Mouse (Mus musculus) heart, embryonic 13.5 days (tissue): ENCODE measurements around the gene Tulp4. TPM values are rescaled to one million over a fixed set of nuclear protein-coding genes. Genes with fewer than 3 reads are reported as not detected.
A peak's percentile ranks its signal among the peaks of the same experiment; 100 is the strongest.

ENCODE experiments used
- ATAC-seq: fragments of 200-750 bp; cut with Nextera tagmentation; 2 replicates; pipeline ENCODE4 v1.8.0; 2017; ENCODE audit warnings: moderate TSS enrichment; ENCODE audit not compliant: insufficient number of reproducible peaks, low FRiP score, low TSS enrichment; ENCODE audit errors: extremely low read depth
- H3K27ac ChIP-seq: fragments of 300-500 bp; sonication (generic); replicated peaks from 2 replicates; pipeline ENCODE4 v1.5.1; 2015; ENCODE audit warnings: moderate library complexity, mild to moderate bottlenecking, inconsistent platforms
- H3K27me3 ChIP-seq: fragments of 300-500 bp; sonication (generic); replicated peaks from 2 replicates; pipeline ENCODE4 v1.6.1; 2015; ENCODE audit warnings: mild to moderate bottlenecking, inconsistent platforms
- H3K36me3 ChIP-seq: fragments of 300-500 bp; sonication (generic); 2 replicates; pipeline ENCODE4 v1.6.1; 2015; ENCODE audit warnings: mild to moderate bottlenecking, inconsistent platforms
- H3K4me1 ChIP-seq: fragments of 300-500 bp; sonication (generic); 2 replicates; pipeline ENCODE4 v1.6.1; 2015; ENCODE audit warnings: inconsistent platforms
- H3K4me2 ChIP-seq: fragments of 300-500 bp; sonication (generic); 2 replicates; pipeline ENCODE4 v1.6.1; 2015; ENCODE audit warnings: inconsistent platforms, mild to moderate bottlenecking, moderate library complexity
- H3K4me3 ChIP-seq: fragments of 300-500 bp; sonication (generic); 2 replicates; pipeline ENCODE4 v1.5.1; 2015; ENCODE audit warnings: moderate library complexity, mild to moderate bottlenecking, inconsistent platforms
- H3K9ac ChIP-seq: fragments of 300-500 bp; sonication (generic); 2 replicates; pipeline ENCODE4 v1.6.1; 2015; ENCODE audit warnings: inconsistent platforms, mild to moderate bottlenecking, moderate library complexity
- H3K9me3 ChIP-seq: fragments of 300-500 bp; sonication (generic); 2 replicates; pipeline ENCODE4 v1.6.1; 2016; ENCODE audit warnings: inconsistent platforms
- WGBS: fragments of 180-500 bp; shearing (Covaris S2); methylation state at CpG from one replicate; pipeline ENCODE4 v1.1.7; 2015; ENCODE audit warnings: mixed read lengths; 5-methylcytosine and 5-hydroxymethylcytosine counted together
- polyA plus RNA-seq: library from polyadenylated mRNA; unstranded; fragments of >200 nt; fragmentation: Nextera tagmentation; extraction: Ambion mirVana; gene quantifications from 2 replicates; pipeline ENCODE4 v1.2.1, GENCODE M21; 2015

Tulp4 gene
- polyA plus RNA-seq, 1 experiment from 2014 or later: 60.6 TPM

- peaks cover 38% of the 10 kb centered on the region for H3K4me1 ChIP-seq
- WGBS: 83% methylated on average over 5 of the region's 5 CpGs
- H3K9me3 ChIP-seq: no peaks in the 10 kb centered on the region
- H3K36me3 ChIP-seq: peaks cover 50% of the 10 kb centered on the region
- H3K27ac ChIP-seq: no peak overlapping the region
- no peak for ATAC-seq
- no peak overlapping the region for H3K9ac ChIP-seq
- no peak overlapping the region for H3K4me3 ChIP-seq
- H3K4me2 ChIP-seq: no peak overlapping the region
- H3K27me3 ChIP-seq: no peaks in the 10 kb centered on the region
These were observed 83.0 kb downstream of the Tulp4 start for GRCm38 (mm10) chr17:6189207-6189606.

GRCm38 (mm10) chr17:6192275-6192674 is 86.0 kb downstream of the Tulp4 start:
- 69% methylated on average over 6 of the region's 6 CpGs for WGBS

GRCm38 (mm10) chr17:6195390-6195789 is 89.2 kb downstream of the Tulp4 start:
- H3K4me2 ChIP-seq: no peak overlapping the region
- no peaks in the 10 kb centered on the region for H3K27me3 ChIP-seq
- no peak overlapping the region for H3K4me3 ChIP-seq
- no peak overlapping the region for H3K27ac ChIP-seq
- H3K36me3 ChIP-seq: peaks cover 37% of the 10 kb centered on the region
- peaks cover 20% of the 10 kb centered on the region for H3K4me1 ChIP-seq
- H3K9me3 ChIP-seq: no peaks in the 10 kb centered on the region
- H3K9ac ChIP-seq: no peak overlapping the region
- no peak for ATAC-seq
- WGBS: 87% methylated on average over 1 of the region's 1 CpGs

More at GRCm38 (mm10) chr17:6192275-6192674, 86.0 kb downstream of the Tulp4 start:
- H3K4me3 ChIP-seq: no peak overlapping the region
- no peaks in the 10 kb centered on the region for H3K27me3 ChIP-seq
- peaks cover 34% of the 10 kb centered on the region for H3K36me3 ChIP-seq
- no peak overlapping the region for H3K4me2 ChIP-seq
- H3K9ac ChIP-seq: no peak overlapping the region
- no peak for ATAC-seq
- no peak overlapping the region for H3K27ac ChIP-seq
- no peaks in the 10 kb centered on the region for H3K9me3 ChIP-seq
- H3K4me1 ChIP-seq: peaks cover 26% of the 10 kb centered on the region

DNA sequence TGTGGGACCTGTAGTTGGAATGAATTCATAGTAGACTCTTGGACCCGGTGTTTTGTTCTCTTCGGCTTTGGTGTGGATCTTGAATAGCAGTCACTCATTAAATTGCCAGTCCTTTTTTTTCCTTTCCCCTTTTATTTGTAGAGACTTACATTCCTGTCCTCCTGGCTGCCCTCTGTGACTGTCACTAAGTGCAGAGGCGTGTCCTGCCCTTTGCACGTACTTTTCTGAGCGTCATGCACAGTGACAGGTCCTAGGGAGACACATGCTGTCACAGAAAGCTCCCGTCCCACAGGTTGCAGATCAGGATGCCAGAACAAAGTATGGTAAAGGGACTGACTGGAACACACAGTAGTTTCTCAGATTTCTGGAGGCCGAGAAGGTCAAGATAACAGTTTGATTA is 91.3 kb downstream of the Tulp4 start:
- WGBS: 52% methylated on average over 7 of the region's 7 CpGs
- H3K36me3 ChIP-seq: peaks cover 46% of the 10 kb centered on the region
- H3K9ac ChIP-seq: no peak overlapping the region
- H3K9me3 ChIP-seq: no peaks in the 10 kb centered on the region
- peaks cover 6% of the 10 kb centered on the region for H3K4me1 ChIP-seq
- no peak overlapping the region for H3K4me3 ChIP-seq
- no peak for ATAC-seq
- no peak overlapping the region for H3K4me2 ChIP-seq
- no peak overlapping the region for H3K27ac ChIP-seq
- H3K27me3 ChIP-seq: no peaks in the 10 kb centered on the region

DNA sequence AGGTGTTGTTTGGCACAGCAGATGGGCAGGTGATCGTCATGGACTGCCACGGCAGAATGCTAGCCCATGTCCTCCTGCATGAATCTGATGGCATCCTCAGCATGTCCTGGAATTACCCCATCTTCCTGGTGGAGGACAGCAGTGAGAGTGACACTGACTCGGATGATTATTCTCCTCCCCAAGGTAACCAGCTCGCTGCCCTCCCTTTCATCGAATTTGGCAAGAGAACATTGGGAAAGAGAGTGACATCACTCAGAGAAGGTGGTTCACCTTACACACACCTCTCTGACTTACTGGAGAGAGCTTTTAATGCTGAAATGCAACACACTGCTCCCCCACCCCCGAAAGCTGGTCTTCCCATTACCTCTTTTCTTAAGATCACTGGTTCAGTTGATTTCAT is 92.4 kb downstream of the Tulp4 start:
- no peaks in the 10 kb centered on the region for H3K9me3 ChIP-seq
- peaks cover 18% of the 10 kb centered on the region for H3K4me1 ChIP-seq
- WGBS: 84% methylated on average over 6 of the region's 6 CpGs
- H3K4me3 ChIP-seq: no peak overlapping the region
- H3K9ac ChIP-seq: no peak overlapping the region
- no peak for ATAC-seq
- H3K4me2 ChIP-seq: no peak overlapping the region
- peaks cover 50% of the 10 kb centered on the region for H3K36me3 ChIP-seq
- no peak overlapping the region for H3K27ac ChIP-seq
- no peaks in the 10 kb centered on the region for H3K27me3 ChIP-seq

GRCm38 (mm10) chr17:6199166-6199565 is 92.9 kb downstream of the Tulp4 start:
- no peak overlapping the region for H3K4me2 ChIP-seq
- H3K4me1 ChIP-seq: peaks cover 21% of the 10 kb centered on the region
- no peaks in the 10 kb centered on the region for H3K9me3 ChIP-seq
- H3K27ac ChIP-seq: no peak overlapping the region
- H3K36me3 ChIP-seq: peaks cover 46% of the 10 kb centered on the region
- no peak overlapping the region for H3K4me3 ChIP-seq
- no peak for ATAC-seq
- 63% methylated on average over 4 of the region's 4 CpGs for WGBS
- no peaks in the 10 kb centered on the region for H3K27me3 ChIP-seq
- no peak overlapping the region for H3K9ac ChIP-seq

GRCm38 (mm10) chr17:6201522-6202250 is 95.4 kb downstream of the Tulp4 start:
- no peaks in the 10 kb centered on the region for H3K27me3 ChIP-seq
- no peak overlapping the region for H3K4me2 ChIP-seq
- peaks cover 62% of the 10 kb centered on the region for H3K36me3 ChIP-seq
- WGBS: 85% methylated on average over 14 of the region's 14 CpGs
- H3K9ac ChIP-seq: no peak overlapping the region
- H3K4me1 ChIP-seq: peaks cover 26% of the 10 kb centered on the region
- H3K4me3 ChIP-seq: no peak overlapping the region
- no peaks in the 10 kb centered on the region for H3K9me3 ChIP-seq
- no peak for ATAC-seq
- no peak overlapping the region for H3K27ac ChIP-seq

DNA sequence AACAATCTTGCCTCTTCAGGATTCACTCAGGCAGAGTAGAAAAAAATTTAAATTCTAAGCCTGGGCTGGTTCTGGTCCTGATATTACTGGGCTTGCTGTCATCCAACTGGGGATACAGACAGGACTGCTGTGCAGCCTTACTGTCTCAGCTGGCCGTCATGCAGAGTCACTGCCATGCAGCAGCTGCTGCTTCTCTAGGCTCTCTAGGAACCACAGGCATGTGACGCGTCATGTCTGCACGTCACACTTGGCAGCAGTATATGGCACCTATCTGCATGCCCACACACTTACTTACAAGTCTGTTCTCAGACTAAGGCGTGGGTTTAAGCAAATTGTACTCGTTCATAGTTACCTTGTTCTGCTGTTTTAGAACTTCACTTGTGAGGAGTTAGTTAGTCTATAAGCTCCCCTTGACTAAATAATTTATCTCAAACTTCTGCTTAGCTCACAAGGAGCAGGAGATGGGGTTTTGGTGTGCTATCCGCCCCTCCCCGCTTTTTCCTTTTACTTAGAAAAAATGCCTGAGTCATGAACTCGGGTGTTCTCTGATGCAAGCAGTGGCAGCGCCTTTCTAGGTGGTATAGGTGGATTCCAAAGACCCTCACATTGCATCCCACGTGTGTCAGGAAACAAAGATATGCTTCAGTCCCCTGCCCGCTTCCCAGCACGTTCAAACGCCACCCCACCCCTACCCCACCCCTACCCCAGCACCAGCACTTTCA is 96.3 kb downstream of the Tulp4 start:
- Histone ChIP-seq H3K36me3 (peaks cover 70% of the 10 kb centered on the region), H3K4me3 (no peak overlapping the region), H3K9ac (peak overlapping the region; percentile 13; the same call in 1 of the 2 replicates), H3K4me1 (peaks cover 26% of the 10 kb centered on the region), H3K4me2 (no peak overlapping the region), H3K27ac (0 out of 2 replicates have a peak overlapping the region, but pooled peaks have one; percentile 2), H3K9me3 (no peaks in the 10 kb centered on the region), H3K27me3 (no peaks in the 10 kb centered on the region)
- WGBS: 64% methylated on average over 14 of the region's 14 CpGs
- no peak for ATAC-seq

DNA sequence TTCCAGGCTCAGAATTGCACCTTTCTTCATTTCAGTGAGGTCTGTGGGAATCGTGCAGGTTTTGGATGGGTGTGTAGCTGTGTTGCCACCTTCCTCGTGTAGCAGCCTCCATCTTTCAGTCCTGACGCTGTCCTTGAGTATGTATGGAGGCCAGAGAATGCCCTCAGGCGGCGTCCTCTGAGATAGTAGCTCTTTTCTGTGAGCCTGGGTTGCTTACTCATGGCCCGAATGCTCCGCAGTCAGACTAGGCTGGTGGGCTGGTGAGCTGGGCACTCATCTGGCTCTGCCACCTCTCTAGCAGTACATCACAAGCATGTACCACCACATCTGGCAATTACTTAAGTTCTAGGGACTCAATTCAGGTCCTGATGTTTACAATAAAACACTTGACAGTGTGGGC is 96.9 kb downstream of the Tulp4 start:
- Histone ChIP-seq H3K4me1 (peaks cover 26% of the 10 kb centered on the region), H3K9me3 (no peaks in the 10 kb centered on the region), H3K27ac (0 out of 2 replicates have a peak overlapping the region, but pooled peaks have one; percentile 2), H3K36me3 (peaks cover 76% of the 10 kb centered on the region), H3K27me3 (no peaks in the 10 kb centered on the region), H3K4me3 (no peak overlapping the region), H3K9ac (peak overlapping the region; percentile 13; the same call in 1 of the 2 replicates), H3K4me2 (no peak overlapping the region)
- 62% methylated on average over 7 of the region's 7 CpGs for WGBS
- ATAC-seq: no peak

GRCm38 (mm10) chr17:6203795-6204194 is 97.6 kb downstream of the Tulp4 start:
- no peak for ATAC-seq
- peaks cover 75% of the 10 kb centered on the region for H3K36me3 ChIP-seq
- peak overlapping the region; percentile 65; the same call in 1 of the 2 replicates for H3K27ac ChIP-seq
- no peaks in the 10 kb centered on the region for H3K27me3 ChIP-seq
- peaks cover 26% of the 10 kb centered on the region for H3K4me1 ChIP-seq
- H3K9me3 ChIP-seq: no peaks in the 10 kb centered on the region
- H3K4me3 ChIP-seq: no peak overlapping the region
- WGBS: 27% methylated on average over 4 of the region's 4 CpGs
- H3K4me2 ChIP-seq: no peak overlapping the region
- no peak overlapping the region for H3K9ac ChIP-seq

GRCm38 (mm10) chr17:6211721-6212120 is 105.5 kb downstream of the Tulp4 start:
- WGBS: 47% methylated on average over 1 of the region's 1 CpGs
- Histone ChIP-seq H3K27me3 (no peaks in the 10 kb centered on the region), H3K9ac (no peak overlapping the region), H3K4me1 (peaks cover 36% of the 10 kb centered on the region), H3K36me3 (peaks cover 65% of the 10 kb centered on the region), H3K4me2 (no peak overlapping the region), H3K9me3 (no peaks in the 10 kb centered on the region), H3K27ac (peak overlapping the region; percentile 13), H3K4me3 (no peak overlapping the region)
- ATAC-seq: no peak
